Mouse (Mus musculus) C2C12 (cell line): ENCODE results near the gene Elf2. TPM values are rescaled to one million over a fixed set of nuclear protein-coding genes. Genes with fewer than 3 reads are reported as not detected.
A peak's percentile ranks its signal among the peaks of the same experiment; 100 is the strongest.

Experiments
- H3K27me3 ChIP-seq: one replicate; pipeline ENCODE4 v1.6.1; 2011; ENCODE audit not compliant: control insufficient read depth, insufficient read depth, insufficient read length
- H3K36me3 ChIP-seq: one replicate; pipeline ENCODE4 v1.6.1; 2011; ENCODE audit not compliant: control insufficient read depth, insufficient read depth
- H3K4me3 ChIP-seq: one replicate; pipeline ENCODE4 v1.5.1; 2011; ENCODE audit warnings: mild to moderate bottlenecking, control low read depth; ENCODE audit not compliant: poor library complexity, insufficient read depth, severe bottlenecking
- H3K79me2 ChIP-seq: one replicate; pipeline ENCODE4 v1.6.1; 2011; ENCODE audit not compliant: control insufficient read depth, insufficient read depth
- H3K79me3 ChIP-seq: one replicate; pipeline ENCODE4 v1.6.1; 2011; ENCODE audit warnings: low read depth, control low read depth
- H3ac ChIP-seq: one replicate; pipeline ENCODE3; 2011; ENCODE audit warnings: low read depth; ENCODE audit not compliant: control insufficient read depth, insufficient read length
- CEBPB ChIP-seq: IDR thresholded peaks from one replicate; pipeline ENCODE4 v1.6.1; 2011; ENCODE audit warnings: low read depth, mild to moderate bottlenecking, control low read depth, moderate library complexity
- CTCF ChIP-seq: IDR thresholded peaks from one replicate; pipeline ENCODE4 v1.5.1; 2011; ENCODE audit not compliant: control insufficient read depth, insufficient read depth, insufficient read length
- FOSL1 ChIP-seq: IDR thresholded peaks from one replicate; pipeline ENCODE4 v1.8.0; 2011; ENCODE audit warnings: mild to moderate bottlenecking, low read length; ENCODE audit not compliant: poor library complexity, insufficient read depth, severe bottlenecking
- MAX ChIP-seq: IDR thresholded peaks from one replicate; pipeline ENCODE4 v1.6.1; 2011; ENCODE audit warnings: mild to moderate bottlenecking, control low read depth
- MYOD1 ChIP-seq: IDR thresholded peaks from one replicate; pipeline ENCODE4 v1.6.1; 2011; ENCODE audit warnings: low read depth; ENCODE audit not compliant: control insufficient read depth, insufficient read length
- MYOG ChIP-seq: IDR thresholded peaks from one replicate; pipeline ENCODE4 v1.6.1; 2011; ENCODE audit not compliant: control insufficient read depth, insufficient read length; ENCODE audit errors: extremely low read depth
- USF1 ChIP-seq: IDR thresholded peaks from one replicate; pipeline ENCODE4 v1.6.1; 2011; ENCODE audit warnings: low read depth, mild to moderate bottlenecking, control low read depth, moderate library complexity
- long read RNA-seq, 2 experiments: library from polyadenylated mRNA; unstranded; transcript quantifications; one replicate each; pipeline ENCODE4 v2.0.0; 2019 to 2020
- polyA plus RNA-seq: library from polyadenylated mRNA; unstranded; fragments of >200 nt; fragmentation: generic; extraction: Trizol; gene quantifications from one replicate; pipeline ENCODE4 v1.2.1, GENCODE M21; 2012; ENCODE audit warnings: missing spikeins

The Elf2 gene
- polyA plus RNA-seq = 19.5 TPM
- long read RNA-seq, experiment 1, full-length matches to known transcripts = 22 of 36 reads
- long read RNA-seq, experiment 1, partial matches to known transcripts = 8 of 36 reads
- long read RNA-seq, experiment 1, other reads (novel, unspliced or antisense) = 6 of 36 reads
- long read RNA-seq, experiment 2, transcript Elf2-201 (10 exons, 3,353 nt) = minor isoform, 8 of 63 reads
- long read RNA-seq, experiment 2, transcript Elf2-204 (7 exons, 2,611 nt) = minor isoform, 12 of 63 reads
- long read RNA-seq, experiment 2, transcript Elf2-203 (7 exons, 2,514 nt) = major isoform, 30 of 63 reads
- long read RNA-seq, experiment 2, partial matches to known transcripts = 4 of 63 reads
- long read RNA-seq, experiment 2, other reads (novel, unspliced or antisense) = 9 of 63 reads

- H3K79me3 ChIP-seq = peaks cover 14% of the 10 kb centered on the region
- TF ChIP-seq CTCF (no peak), MAX (no peak), FOSL1 (no peak), MYOD1 (no peak), MYOG (no peak), CEBPB (no peak), USF1 (no peak)
Observed at GRCm38 (mm10) chr3:51340552-51341267, at the start of gene Elf2. Gene Elf2 (minus strand): TSS chr3:51340663.

GRCm38 (mm10) chr3:51388904-51389303, 48.4 kb upstream of the Elf2 start:
- TF ChIP-seq CEBPB (no peak), USF1 (no peak), MAX (no peak), CTCF (no peak), MYOD1 (no peak), FOSL1 (no peak), MYOG (no peak)
- no peaks in the 10 kb centered on the region for H3K79me2 ChIP-seq
- H3K36me3 ChIP-seq = no peaks in the 10 kb centered on the region
- H3ac ChIP-seq = no peak overlapping the region
- H3K4me3 ChIP-seq = no peak overlapping the region
- no peaks in the 10 kb centered on the region for H3K79me3 ChIP-seq
- H3K27me3 ChIP-seq = no peaks in the 10 kb centered on the region

More at GRCm38 (mm10) chr3:51340552-51341267, at the start of gene Elf2:
- Histone ChIP-seq H3ac (peak within 1 kb of the TSS; percentile 83), H3K79me2 (peaks cover 40% of the 10 kb centered on the region), H3K4me3 (peak within 1 kb of the TSS; percentile 75), H3K36me3 (no peaks in the 10 kb centered on the region), H3K27me3 (no peaks in the 10 kb centered on the region)

- TF ChIP-seq MYOG (no peak), MAX (no peak), FOSL1 (no peak), MYOD1 (no peak), CTCF (no peak), USF1 (no peak), CEBPB (no peak)
- H3K79me3 ChIP-seq = no peaks in the 10 kb centered on the region
- H3K36me3 ChIP-seq = no peaks in the 10 kb centered on the region
- H3K4me3 ChIP-seq = no peak overlapping the region
- no peaks in the 10 kb centered on the region for H3K27me3 ChIP-seq
- H3ac ChIP-seq = no peak overlapping the region
- no peaks in the 10 kb centered on the region for H3K79me2 ChIP-seq
Observed at GRCm38 (mm10) chr3:51387868-51388381, 47.5 kb upstream of the Elf2 start.

GRCm38 (mm10) chr3:51387134-51387451, 46.6 kb upstream of the Elf2 start:
- H3K36me3 ChIP-seq = no peaks in the 10 kb centered on the region
- no peak for TF ChIP-seq CEBPB
- no peak for TF ChIP-seq MYOG
- no peak for TF ChIP-seq USF1
- TF ChIP-seq MAX = no peak
- no peak for TF ChIP-seq MYOD1
- TF ChIP-seq CTCF = no peak
- no peak overlapping the region for H3K4me3 ChIP-seq
- no peaks in the 10 kb centered on the region for H3K27me3 ChIP-seq
- no peak overlapping the region for H3ac ChIP-seq
- H3K79me3 ChIP-seq = no peaks in the 10 kb centered on the region
- H3K79me2 ChIP-seq = no peaks in the 10 kb centered on the region

- no peak for TF ChIP-seq MYOG
- TF ChIP-seq CEBPB = no peak
- TF ChIP-seq CTCF = no peak
- no peak for TF ChIP-seq FOSL1
- no peak for TF ChIP-seq USF1
- no peak for TF ChIP-seq MAX
- TF ChIP-seq MYOD1 = no peak
- Histone ChIP-seq H3K79me2 (no peaks in the 10 kb centered on the region), H3ac (no peak overlapping the region), H3K79me3 (no peaks in the 10 kb centered on the region), H3K27me3 (no peaks in the 10 kb centered on the region), H3K4me3 (no peak overlapping the region), H3K36me3 (no peaks in the 10 kb centered on the region)
Observed at GRCm38 (mm10) chr3:51386441-51387133, 46.1 kb upstream of the Elf2 start.
